Mouse (Mus musculus): ENCODE results near the gene Il11ra2.
"Not testable (repeated sequence)": the region's sequence is repeated elsewhere in the genome, so short reads cannot be mapped to it uniquely, and the experiment has no call there.

DNA sequence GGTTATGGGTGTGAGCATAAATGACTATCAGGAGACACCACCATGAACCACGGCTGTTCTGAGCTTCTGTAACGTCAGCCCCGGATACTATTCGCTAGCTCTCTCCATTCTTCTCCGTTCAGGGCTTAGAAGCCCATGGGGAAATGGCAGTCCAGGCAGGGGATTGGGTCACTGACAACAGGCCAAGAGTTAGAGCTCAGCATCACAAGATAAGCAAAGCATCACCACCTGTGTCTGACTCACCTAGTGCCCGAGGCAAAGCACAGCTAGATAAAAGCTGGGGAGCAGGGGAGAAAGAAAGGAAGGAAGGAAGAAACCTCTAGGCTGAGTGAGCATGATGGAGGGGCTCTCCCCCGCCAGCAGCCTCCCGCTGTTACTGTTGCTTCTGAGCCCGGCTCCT is 6.7 kb downstream of the Il11ra2 start, which contains the start of gene Ccl27b:
- TF ChIP-seq CTCF (IDR thresholded peaks at IDR 0.05; ENCODE audit: low read depth, low read length); POLR2A (IDR thresholded peaks at IDR 0.05; ENCODE audit: borderline replicate concordance, low read depth, low read length): not testable (repeated sequence)
